Mouse (Mus musculus): Measurements from ENCODE around the gene Lrrc75b. TPM values are rescaled to one million over a fixed set of nuclear protein-coding genes. Genes with fewer than 3 reads are reported as not detected.
A peak's percentile ranks its signal among the peaks of the same experiment; 100 is the strongest.
"Not testable (repeated sequence)": the region's sequence is repeated elsewhere in the genome, so short reads cannot be mapped to it uniquely, and the experiment has no call there.

Gene Lrrc75b
- polyA plus RNA-seq, 1 experiment = 1.3 TPM

DNA sequence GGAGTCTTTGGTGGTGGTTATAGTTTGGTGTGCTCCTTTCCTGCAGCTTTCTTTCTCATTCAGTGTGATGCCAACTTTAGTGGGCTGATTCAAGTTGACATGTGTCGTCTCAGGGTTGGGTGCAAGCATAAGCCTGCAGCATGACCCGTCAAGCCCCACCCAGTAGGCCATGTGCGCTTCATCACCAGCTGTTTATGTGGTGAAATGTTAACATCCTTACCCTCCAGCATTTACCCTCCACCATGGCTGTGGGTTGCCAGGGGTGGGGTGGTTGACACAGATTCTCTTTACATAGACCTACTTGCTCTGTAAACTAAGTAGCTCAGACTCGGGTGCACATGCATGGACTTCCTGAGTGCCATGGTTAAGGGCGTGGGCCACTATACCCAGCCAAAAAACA, 24.0 kb downstream of the Lrrc75b start:
- Histone ChIP-seq H3K4me3 (ENCODE audit: extremely low read depth, insufficient read depth, insufficient read length) (no peak overlapping the region), H3K27ac (ENCODE audit: insufficient read depth, low read length) (peak overlapping the region; percentile 63), H3K27me3 (ENCODE audit: control insufficient read depth, insufficient read depth, low read length) (no peaks in the 10 kb centered on the region), H3K4me1 (ENCODE audit: control insufficient read depth, insufficient read depth, insufficient read length) (no peaks in the 10 kb centered on the region; the same call in 1 of the 2 replicates), H3K36me3 (ENCODE audit: control insufficient read depth, insufficient read depth, low read length) (peaks cover 17% of the 10 kb centered on the region)
- DNase-seq (ENCODE audit: low read depth in 1 of 2, low spot score in 2 of 2) = peak in 1 of 2 experiments; percentile 30
- 64% methylated on average over 5 of the region's 5 CpGs for WGBS
- TF ChIP-seq POLR2A (IDR thresholded peaks at IDR 0.05; ENCODE audit: low read depth, low read length) (no peak), CTCF (IDR thresholded peaks at IDR 0.05; ENCODE audit: extremely low read depth, insufficient read depth, insufficient read length, insufficient replicate concordance) (no peak)

DNA sequence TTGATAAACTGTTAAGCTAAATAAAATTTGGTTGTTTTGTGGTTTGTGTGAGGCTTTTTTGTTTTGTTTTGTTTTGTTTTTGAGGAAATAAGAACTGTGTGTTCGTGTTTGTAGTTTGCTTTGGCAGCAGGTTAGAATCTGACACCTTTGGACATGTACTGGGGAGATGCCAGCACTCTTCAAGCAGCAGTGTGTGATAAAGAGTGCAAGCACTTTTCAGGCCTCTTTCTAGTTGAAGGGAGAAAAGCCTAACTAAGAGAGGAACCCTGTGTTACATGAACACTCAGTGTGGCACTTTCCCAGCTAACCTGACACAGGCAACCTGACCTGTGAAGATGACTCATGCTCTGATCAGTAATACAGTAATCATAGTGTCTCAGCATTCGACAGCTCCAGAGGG, 24.7 kb downstream of the Lrrc75b start:
- H3K27ac ChIP-seq (ENCODE audit: insufficient read depth, low read length) = peak overlapping the region; percentile 45; the same call in 1 of the 2 replicates
- peaks cover 17% of the 10 kb centered on the region for H3K36me3 ChIP-seq (ENCODE audit: control insufficient read depth, insufficient read depth, low read length)
- DNase-seq (ENCODE audit: low read depth in 1 of 2, low spot score in 2 of 2) = no peak
- no peak overlapping the region for H3K4me3 ChIP-seq (ENCODE audit: extremely low read depth, insufficient read depth, insufficient read length)
- 79% methylated on average over 2 of the region's 2 CpGs for WGBS
- TF ChIP-seq CTCF (IDR thresholded peaks at IDR 0.05; ENCODE audit: extremely low read depth, insufficient read depth, insufficient read length, insufficient replicate concordance) = no peak
- no peak for TF ChIP-seq POLR2A (IDR thresholded peaks at IDR 0.05; ENCODE audit: low read depth, low read length)
- no peaks in the 10 kb centered on the region for H3K27me3 ChIP-seq (ENCODE audit: control insufficient read depth, insufficient read depth, low read length)
- H3K4me1 ChIP-seq (ENCODE audit: control insufficient read depth, insufficient read depth, insufficient read length) = no peaks in the 10 kb centered on the region; the same call in 1 of the 2 replicates

DNA sequence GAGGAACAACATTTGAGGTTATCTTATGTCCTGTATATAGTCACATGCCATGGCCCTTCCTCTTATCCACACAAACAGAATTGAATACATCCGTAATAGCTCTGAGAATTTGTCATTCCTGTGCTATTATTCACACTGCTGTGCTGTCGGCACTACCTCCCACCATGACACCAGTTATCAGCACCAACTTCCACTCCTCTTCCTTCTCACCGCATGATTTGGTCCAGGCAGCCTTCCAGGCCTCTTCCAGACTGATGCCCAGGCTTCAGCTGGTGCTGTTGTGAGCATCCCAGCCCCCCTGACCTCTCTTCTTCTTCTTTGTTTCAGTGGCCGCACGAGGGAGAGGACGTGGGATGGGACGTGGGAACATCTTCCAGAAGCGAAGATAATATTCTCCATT, 25.2 kb downstream of the Lrrc75b start:
- Histone ChIP-seq H3K27me3 (ENCODE audit: control insufficient read depth, insufficient read depth, low read length) (no peaks in the 10 kb centered on the region), H3K4me3 (ENCODE audit: extremely low read depth, insufficient read depth, insufficient read length) (no peak overlapping the region), H3K36me3 (ENCODE audit: control insufficient read depth, insufficient read depth, low read length) (peaks cover 17% of the 10 kb centered on the region), H3K27ac (ENCODE audit: insufficient read depth, low read length) (no peak overlapping the region), H3K4me1 (ENCODE audit: control insufficient read depth, insufficient read depth, insufficient read length) (peaks cover 3% of the 10 kb centered on the region; the same call in 1 of the 2 replicates)
- TF ChIP-seq POLR2A (IDR thresholded peaks at IDR 0.05; ENCODE audit: low read depth, low read length) = no peak
- no peak for TF ChIP-seq CTCF (IDR thresholded peaks at IDR 0.05; ENCODE audit: extremely low read depth, insufficient read depth, insufficient read length, insufficient replicate concordance)
- DNase-seq (ENCODE audit: low read depth in 1 of 2, low spot score in 2 of 2) = no peak
- WGBS = 94% methylated on average over 8 of the region's 8 CpGs

DNA sequence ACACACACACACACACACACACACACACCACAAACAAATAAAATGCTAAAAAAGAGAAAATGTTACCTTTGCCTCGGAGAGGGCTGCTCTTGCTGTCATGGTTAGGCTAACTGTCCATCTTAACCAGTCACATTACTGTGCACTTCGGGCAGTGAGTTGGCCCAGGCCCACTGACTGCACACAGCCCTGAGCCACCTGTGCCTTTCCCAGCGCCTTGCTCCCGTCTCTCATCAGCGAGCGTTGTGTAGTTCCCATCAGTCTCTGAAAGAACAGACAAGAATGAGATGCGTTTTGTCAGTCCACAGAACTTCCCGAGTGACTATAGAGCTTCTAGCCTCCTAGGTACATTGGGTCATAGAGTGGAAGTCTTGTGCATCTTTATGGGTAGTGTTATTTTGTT, 25.9 kb downstream of the Lrrc75b start:
- Histone ChIP-seq H3K4me1 (ENCODE audit: control insufficient read depth, insufficient read depth, insufficient read length) (peaks cover 3% of the 10 kb centered on the region; the same call in 1 of the 2 replicates), H3K4me3 (ENCODE audit: extremely low read depth, insufficient read depth, insufficient read length) (no peak overlapping the region), H3K36me3 (ENCODE audit: control insufficient read depth, insufficient read depth, low read length) (peaks cover 17% of the 10 kb centered on the region), H3K27me3 (ENCODE audit: control insufficient read depth, insufficient read depth, low read length) (no peaks in the 10 kb centered on the region), H3K27ac (ENCODE audit: insufficient read depth, low read length) (no peak overlapping the region)
- 96% methylated on average over 8 of the region's 8 CpGs for WGBS
- TF ChIP-seq POLR2A (IDR thresholded peaks at IDR 0.05; ENCODE audit: low read depth, low read length) (no peak), CTCF (IDR thresholded peaks at IDR 0.05; ENCODE audit: extremely low read depth, insufficient read depth, insufficient read length, insufficient replicate concordance) (no peak)
- no peak for DNase-seq (ENCODE audit: low read depth in 1 of 2, low spot score in 2 of 2)

DNA sequence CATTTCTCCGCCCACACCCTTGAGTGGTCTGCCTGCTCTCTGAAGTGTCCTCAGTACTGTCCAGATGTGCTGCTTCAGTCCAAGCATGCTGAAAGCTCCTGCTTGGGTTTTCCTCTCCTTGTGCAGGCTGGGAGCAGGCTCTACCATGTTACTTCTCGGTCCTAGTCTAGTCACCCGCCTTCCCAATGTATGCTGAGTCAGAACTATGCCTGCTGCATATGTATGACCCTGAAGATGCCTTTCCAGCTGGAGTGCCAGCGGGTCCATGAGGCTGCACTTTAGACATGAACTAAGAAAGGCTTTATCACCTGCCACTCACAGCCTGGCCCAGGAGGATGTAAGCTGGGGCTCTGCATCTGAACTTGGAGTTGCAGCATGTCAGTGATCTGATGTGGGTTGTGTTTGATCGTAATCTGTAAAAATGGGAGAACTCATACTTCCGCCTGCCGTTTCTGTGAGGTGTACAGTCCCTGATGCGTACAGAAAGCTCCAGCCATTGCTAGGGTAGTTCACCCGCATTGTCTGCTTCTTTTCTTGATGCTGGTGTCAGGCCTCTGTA, 28.5 kb downstream of the Lrrc75b start:
- DNase-seq (ENCODE audit: low read depth in 1 of 2, low spot score in 2 of 2) = peak in 1 of 2 experiments; percentile 29
- TF ChIP-seq CTCF (IDR thresholded peaks at IDR 0.05; ENCODE audit: extremely low read depth, insufficient read depth, insufficient read length, insufficient replicate concordance) (no peak), POLR2A (IDR thresholded peaks at IDR 0.05; ENCODE audit: low read depth, low read length) (no peak)
- peaks cover 3% of the 10 kb centered on the region; the same call in 1 of the 2 replicates for H3K4me1 ChIP-seq (ENCODE audit: control insufficient read depth, insufficient read depth, insufficient read length)
- WGBS = 77% methylated on average over 9 of the region's 9 CpGs
- peak overlapping the region; percentile 63 for H3K27ac ChIP-seq (ENCODE audit: insufficient read depth, low read length)
- H3K4me3 ChIP-seq (ENCODE audit: extremely low read depth, insufficient read depth, insufficient read length) = 0 out of 2 replicates have a peak overlapping the region, but pooled peaks have one; percentile 2
- H3K36me3 ChIP-seq (ENCODE audit: control insufficient read depth, insufficient read depth, low read length) = peaks cover 19% of the 10 kb centered on the region
- H3K27me3 ChIP-seq (ENCODE audit: control insufficient read depth, insufficient read depth, low read length) = no peaks in the 10 kb centered on the region

DNA sequence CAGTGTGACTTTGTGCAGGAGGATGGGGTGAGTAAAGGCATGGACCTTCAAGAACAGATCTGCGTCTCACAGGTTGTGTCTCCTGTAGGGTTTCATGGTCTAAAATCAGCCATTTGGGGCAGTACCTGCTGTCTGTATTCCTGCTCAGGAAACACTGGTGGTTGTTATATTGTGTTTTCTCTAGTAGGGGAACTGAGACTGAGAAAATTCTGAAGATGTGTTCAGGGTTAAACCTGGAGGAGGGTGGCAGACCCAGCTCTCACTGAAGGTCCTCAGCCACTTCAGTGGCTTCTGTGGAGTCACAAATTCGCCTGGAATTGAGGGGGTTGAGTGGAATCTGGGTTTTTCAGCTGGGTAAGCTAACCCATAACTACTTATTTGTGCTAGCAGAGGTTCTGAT, 29.8 kb downstream of the Lrrc75b start:
- no peak for DNase-seq (ENCODE audit: low read depth in 1 of 2, low spot score in 2 of 2)
- peaks cover 3% of the 10 kb centered on the region; the same call in 1 of the 2 replicates for H3K4me1 ChIP-seq (ENCODE audit: control insufficient read depth, insufficient read depth, insufficient read length)
- H3K36me3 ChIP-seq (ENCODE audit: control insufficient read depth, insufficient read depth, low read length) = peaks cover 22% of the 10 kb centered on the region
- no peak overlapping the region for H3K4me3 ChIP-seq (ENCODE audit: extremely low read depth, insufficient read depth, insufficient read length)
- no peak for TF ChIP-seq CTCF (IDR thresholded peaks at IDR 0.05; ENCODE audit: extremely low read depth, insufficient read depth, insufficient read length, insufficient replicate concordance)
- no peak for TF ChIP-seq POLR2A (IDR thresholded peaks at IDR 0.05; ENCODE audit: low read depth, low read length)
- H3K27me3 ChIP-seq (ENCODE audit: control insufficient read depth, insufficient read depth, low read length) = no peaks in the 10 kb centered on the region
- WGBS = 69% methylated on average over 2 of the region's 2 CpGs
- 0 out of 2 replicates have a peak overlapping the region, but pooled peaks have one; percentile 41 for H3K27ac ChIP-seq (ENCODE audit: insufficient read depth, low read length)

DNA sequence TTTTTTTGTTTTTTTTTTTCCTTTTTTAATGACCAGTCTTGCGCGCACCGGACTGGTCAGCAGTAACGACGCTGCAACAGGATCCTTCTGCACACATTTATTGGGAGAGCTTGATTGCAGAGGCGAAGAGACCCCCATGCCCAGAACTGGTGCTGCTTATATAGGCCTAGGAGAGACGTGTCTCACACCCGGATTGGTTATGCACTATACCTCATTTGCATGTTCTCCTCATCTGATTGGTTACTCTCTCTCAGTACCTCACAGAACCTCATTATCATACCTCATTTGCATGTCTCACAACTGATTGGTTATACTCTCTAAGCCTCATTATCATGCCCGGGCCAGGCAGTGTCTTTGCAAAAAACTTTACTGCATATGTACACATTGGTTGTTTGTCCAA, 34.7 kb downstream of the Lrrc75b start:
- peaks cover 19% of the 10 kb centered on the region for H3K36me3 ChIP-seq (ENCODE audit: control insufficient read depth, insufficient read depth, low read length)
- not testable (repeated sequence) for DNase-seq (ENCODE audit: low read depth in 1 of 2, low spot score in 2 of 2); H3K27me3 ChIP-seq (ENCODE audit: control insufficient read depth, insufficient read depth, low read length); H3K4me3 ChIP-seq (ENCODE audit: extremely low read depth, insufficient read depth, insufficient read length); H3K27ac ChIP-seq (ENCODE audit: insufficient read depth, low read length); H3K4me1 ChIP-seq (ENCODE audit: control insufficient read depth, insufficient read depth, insufficient read length)
- 92% methylated on average over 9 of the region's 9 CpGs for WGBS

Data from spleen, adult 2 months (tissue).